Mouse (Mus musculus) neural tube, embryonic 15.5 days (tissue): ENCODE data around the gene Dstn. TPM values are rescaled to one million over a fixed set of nuclear protein-coding genes. Genes with fewer than 3 reads are reported as not detected.

ENCODE experiments used
- ATAC-seq: fragments of 200-750 bp; cut with Nextera tagmentation; 2 replicates; pipeline ENCODE4 v1.8.0; 2017; ENCODE audit warnings: mild to moderate bottlenecking, moderate TSS enrichment, moderate library complexity; ENCODE audit not compliant: low FRiP score
- H3K27ac ChIP-seq: fragments of 300-500 bp; sonication (generic); replicated peaks from 2 replicates; pipeline ENCODE4 v1.5.1; 2015; ENCODE audit warnings: mild to moderate bottlenecking, inconsistent platforms
- H3K27me3 ChIP-seq: fragments of 300-500 bp; sonication (generic); replicated peaks from 2 replicates; pipeline ENCODE4 v1.6.1; 2015; ENCODE audit warnings: inconsistent platforms
- H3K36me3 ChIP-seq: fragments of 300-500 bp; sonication (generic); 2 replicates; pipeline ENCODE4 v1.6.1; 2015; ENCODE audit warnings: inconsistent platforms
- H3K4me1 ChIP-seq: fragments of 300-500 bp; sonication (generic); 2 replicates; pipeline ENCODE4 v1.6.1; 2015; ENCODE audit warnings: inconsistent platforms
- H3K4me2 ChIP-seq: fragments of 300-500 bp; sonication (generic); 2 replicates; pipeline ENCODE4 v1.6.1; 2015; ENCODE audit warnings: inconsistent platforms, mild to moderate bottlenecking, moderate library complexity
- H3K4me3 ChIP-seq: fragments of 300-500 bp; sonication (generic); replicated peaks from 2 replicates; pipeline ENCODE4 v1.5.1; 2015; ENCODE audit warnings: mild to moderate bottlenecking, inconsistent platforms
- H3K9ac ChIP-seq: fragments of 300-500 bp; sonication (generic); replicated peaks from 2 replicates; pipeline ENCODE4 v1.6.1; 2015; ENCODE audit warnings: mild to moderate bottlenecking, inconsistent platforms
- H3K9me3 ChIP-seq: fragments of 300-500 bp; sonication (generic); replicated peaks from 2 replicates; pipeline ENCODE4 v1.6.1; 2016; ENCODE audit warnings: inconsistent platforms
- WGBS: fragments of 180-500 bp; shearing (Covaris S2); methylation state at CpG from one replicate; pipeline ENCODE4 v1.1.7; 2015; ENCODE audit warnings: mixed read lengths; 5-methylcytosine and 5-hydroxymethylcytosine counted together
- polyA plus RNA-seq: library from polyadenylated mRNA; unstranded; fragments of >200 nt; fragmentation: Nextera tagmentation; extraction: Ambion mirVana; gene quantifications from 2 replicates; pipeline ENCODE4 v1.2.1, GENCODE M21; 2015

Gene Dstn
- polyA plus RNA-seq, 1 experiment from 2014 or later: 417 TPM

- Histone ChIP-seq H3K36me3 (peaks cover 77% of the 10 kb centered on the region), H3K4me3 (no peak overlapping the region), H3K27me3 (no peaks in the 10 kb centered on the region), H3K4me2 (no peak overlapping the region), H3K9me3 (no peaks in the 10 kb centered on the region), H3K9ac (no peak overlapping the region), H3K4me1 (no peaks in the 10 kb centered on the region), H3K27ac (no peak overlapping the region)
- ATAC-seq: no peak
- WGBS: 98% methylated on average over 2 of the region's 2 CpGs
Observed at GRCm38 (mm10) chr2:143946399-143946798, 31.3 kb downstream of the Dstn start.

- ATAC-seq: no peak
- 93% methylated on average over 3 of the region's 3 CpGs for WGBS
- peaks cover 85% of the 10 kb centered on the region for H3K36me3 ChIP-seq
Observed at GRCm38 (mm10) chr2:143947981-143948380, 32.9 kb downstream of the Dstn start.

DNA sequence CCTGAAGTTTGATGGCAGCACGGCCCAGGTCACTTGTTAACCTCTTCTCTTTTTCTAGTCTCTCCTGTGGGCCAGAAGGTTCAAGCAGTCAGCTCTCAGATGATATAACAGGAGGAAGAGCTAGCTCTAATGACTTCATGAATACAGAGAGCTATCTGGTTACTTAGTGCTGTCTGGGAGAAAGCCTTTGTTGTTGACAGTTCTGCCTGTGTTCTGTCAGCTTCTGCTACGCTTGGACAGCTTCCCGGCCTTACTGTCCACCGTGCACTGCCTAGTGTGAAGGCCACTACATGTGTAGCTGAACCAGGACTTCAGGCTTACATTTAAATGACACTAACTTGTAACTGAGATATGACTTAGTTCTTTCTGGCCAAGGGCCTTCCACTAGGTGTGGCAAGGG lies 33.3 kb downstream of the Dstn start:
- peaks cover 86% of the 10 kb centered on the region for H3K36me3 ChIP-seq
- no peak overlapping the region for H3K27ac ChIP-seq
- H3K9me3 ChIP-seq: no peaks in the 10 kb centered on the region
- H3K4me1 ChIP-seq: no peaks in the 10 kb centered on the region
- H3K4me2 ChIP-seq: no peak overlapping the region
- ATAC-seq: no peak
- H3K4me3 ChIP-seq: no peak overlapping the region
- H3K27me3 ChIP-seq: no peaks in the 10 kb centered on the region
- WGBS: 86% methylated on average over 4 of the region's 4 CpGs
- no peak overlapping the region for H3K9ac ChIP-seq

More at GRCm38 (mm10) chr2:143947981-143948380, 32.9 kb downstream of the Dstn start:
- H3K4me1 ChIP-seq: no peaks in the 10 kb centered on the region
- no peaks in the 10 kb centered on the region for H3K27me3 ChIP-seq
- H3K27ac ChIP-seq: no peak overlapping the region
- no peak overlapping the region for H3K4me2 ChIP-seq
- H3K9ac ChIP-seq: no peak overlapping the region
- no peak overlapping the region for H3K4me3 ChIP-seq
- no peaks in the 10 kb centered on the region for H3K9me3 ChIP-seq

GRCm38 (mm10) chr2:143949217-143949616 lies 34.1 kb downstream of the Dstn start:
- Histone ChIP-seq H3K4me2 (no peak overlapping the region), H3K4me3 (no peak overlapping the region), H3K9ac (no peak overlapping the region), H3K9me3 (no peaks in the 10 kb centered on the region), H3K36me3 (peaks cover 88% of the 10 kb centered on the region), H3K27ac (no peak overlapping the region), H3K27me3 (no peaks in the 10 kb centered on the region), H3K4me1 (no peaks in the 10 kb centered on the region)
- no peak for ATAC-seq
- WGBS: 94% methylated on average over 6 of the region's 6 CpGs

DNA sequence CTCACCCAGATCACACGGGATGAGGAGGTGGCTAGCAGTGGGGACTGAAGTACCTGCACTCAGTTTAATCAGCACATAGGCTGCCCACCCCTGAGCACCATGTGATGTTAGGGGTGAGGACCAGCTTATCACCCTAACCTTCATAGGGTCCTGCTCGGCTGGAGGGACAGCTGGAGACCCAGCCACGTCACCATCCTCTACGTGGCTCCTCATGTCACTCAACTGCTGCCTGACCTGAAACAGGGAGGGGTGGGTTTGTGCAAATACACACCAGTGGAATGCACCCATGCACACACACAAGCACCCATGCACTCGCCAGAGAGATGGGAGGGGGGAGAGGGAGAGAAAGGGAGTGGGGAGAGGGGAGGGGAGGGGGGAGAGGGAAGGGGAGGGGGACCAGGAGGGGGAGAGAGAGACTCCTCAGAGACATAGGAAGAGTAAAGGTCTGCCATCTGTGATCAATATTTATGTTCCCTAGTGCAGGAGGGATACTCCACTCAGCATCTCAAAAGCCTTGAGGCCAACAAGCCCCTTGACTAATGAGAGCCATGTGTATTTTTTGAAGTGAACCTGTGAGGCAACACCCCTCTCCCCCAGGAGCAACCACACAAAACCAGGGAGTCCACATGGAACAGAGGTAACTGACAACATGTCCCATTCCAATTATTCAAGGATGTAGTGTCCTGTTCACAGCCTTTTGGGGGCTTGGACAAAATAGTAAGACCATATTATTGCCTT lies 35.3 kb downstream of the Dstn start:
- WGBS: 94% methylated on average over 5 of the region's 5 CpGs

GRCm38 (mm10) chr2:143951028-143951420 lies 35.9 kb downstream of the Dstn start:
- Histone ChIP-seq H3K36me3 (peaks cover 89% of the 10 kb centered on the region), H3K27ac (no peak overlapping the region), H3K27me3 (no peaks in the 10 kb centered on the region), H3K9me3 (no peaks in the 10 kb centered on the region), H3K9ac (no peak overlapping the region), H3K4me2 (no peak overlapping the region), H3K4me1 (no peaks in the 10 kb centered on the region), H3K4me3 (no peak overlapping the region)
- no peak for ATAC-seq
- WGBS: 89% methylated on average over 1 of the region's 1 CpGs

More for the DNA sequence above, 35.3 kb downstream of the Dstn start:
- no peak for ATAC-seq
- H3K9ac ChIP-seq: no peak overlapping the region
- no peaks in the 10 kb centered on the region for H3K27me3 ChIP-seq
- no peaks in the 10 kb centered on the region for H3K4me1 ChIP-seq
- no peak overlapping the region for H3K4me2 ChIP-seq
- no peak overlapping the region for H3K4me3 ChIP-seq
- peaks cover 91% of the 10 kb centered on the region for H3K36me3 ChIP-seq
- H3K27ac ChIP-seq: no peak overlapping the region
- no peaks in the 10 kb centered on the region for H3K9me3 ChIP-seq

DNA sequence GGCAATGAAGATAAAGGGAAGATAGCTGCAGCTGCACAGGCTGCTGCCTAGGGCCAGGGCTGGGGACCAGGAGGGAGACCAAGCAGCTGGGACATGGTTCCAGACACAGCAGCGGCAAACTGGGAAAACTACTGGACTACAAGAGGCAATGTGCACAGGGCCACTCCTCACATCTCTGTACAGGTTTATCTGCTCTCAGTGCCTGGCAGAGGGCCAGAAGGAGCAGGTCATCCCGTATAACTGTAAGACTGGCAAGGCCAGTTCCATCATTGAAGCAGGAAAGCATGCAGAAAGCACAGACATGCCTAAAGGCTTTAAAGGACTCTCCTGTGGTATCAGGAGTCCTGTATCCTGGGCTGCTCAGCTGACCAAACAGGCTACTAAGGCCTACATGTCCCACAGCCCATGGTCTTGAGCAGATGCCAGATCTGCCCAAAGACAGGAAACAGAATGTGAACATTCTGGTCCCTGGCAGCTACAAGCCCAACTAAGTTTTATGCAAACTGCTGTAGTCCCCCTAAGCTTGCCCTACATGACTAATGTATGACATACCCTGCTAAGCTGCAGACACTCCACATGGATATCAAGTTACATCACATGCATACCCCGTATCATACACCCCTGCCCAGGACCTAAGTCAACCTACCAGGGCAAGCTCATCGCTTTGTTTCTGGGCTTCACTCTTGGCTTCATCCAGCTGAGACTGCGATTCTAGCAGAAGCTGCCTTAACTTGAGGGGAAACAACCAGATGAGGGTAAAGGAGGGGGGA lies 36.6 kb downstream of the Dstn start:
- WGBS: 91% methylated on average over 5 of the region's 5 CpGs

DNA sequence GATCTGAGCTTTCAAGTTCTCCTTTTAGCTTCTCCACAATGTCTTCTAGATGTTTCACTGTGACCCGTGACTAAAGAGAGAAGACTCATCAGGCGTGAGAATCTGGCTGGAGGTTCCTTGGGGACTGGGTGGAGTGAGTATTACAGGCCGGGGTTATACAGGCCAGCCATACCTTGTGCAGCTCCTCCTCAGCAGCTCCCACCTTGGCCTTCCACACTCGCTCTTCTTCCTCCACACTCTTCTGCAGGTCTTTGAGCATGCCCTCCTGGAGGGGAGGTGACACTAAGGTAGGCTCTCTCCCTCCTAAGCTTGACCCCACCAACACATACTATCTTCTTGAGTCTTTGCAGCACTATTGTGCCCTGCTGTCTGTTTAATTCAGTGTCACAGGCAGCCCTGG lies 38.8 kb downstream of the Dstn start:
- H3K27ac ChIP-seq: no peak overlapping the region
- no peak overlapping the region for H3K9ac ChIP-seq
- H3K4me2 ChIP-seq: no peak overlapping the region
- no peaks in the 10 kb centered on the region for H3K9me3 ChIP-seq
- H3K4me1 ChIP-seq: no peaks in the 10 kb centered on the region
- ATAC-seq: no peak
- WGBS: 86% methylated on average over 4 of the region's 4 CpGs
- H3K4me3 ChIP-seq: no peak overlapping the region
- no peaks in the 10 kb centered on the region for H3K27me3 ChIP-seq
- peaks cover 85% of the 10 kb centered on the region for H3K36me3 ChIP-seq

More for the DNA sequence above, 36.6 kb downstream of the Dstn start:
- ATAC-seq: no peak
- no peak overlapping the region for H3K4me2 ChIP-seq
- no peak overlapping the region for H3K4me3 ChIP-seq
- H3K9ac ChIP-seq: no peak overlapping the region
- no peaks in the 10 kb centered on the region for H3K9me3 ChIP-seq
- peaks cover 90% of the 10 kb centered on the region for H3K36me3 ChIP-seq
- H3K27me3 ChIP-seq: no peaks in the 10 kb centered on the region
- no peaks in the 10 kb centered on the region for H3K4me1 ChIP-seq
- H3K27ac ChIP-seq: no peak overlapping the region

- H3K27ac ChIP-seq: no peak overlapping the region
- WGBS: 96% methylated on average over 4 of the region's 4 CpGs
- no peak overlapping the region for H3K9ac ChIP-seq
- H3K36me3 ChIP-seq: peaks cover 80% of the 10 kb centered on the region
- ATAC-seq: no peak
- no peaks in the 10 kb centered on the region for H3K4me1 ChIP-seq
- H3K4me2 ChIP-seq: no peak overlapping the region
- no peaks in the 10 kb centered on the region; the same call in 1 of the 2 replicates for H3K9me3 ChIP-seq
- no peak overlapping the region for H3K4me3 ChIP-seq
- H3K27me3 ChIP-seq: no peaks in the 10 kb centered on the region
Observed at GRCm38 (mm10) chr2:143955004-143955403, 39.9 kb downstream of the Dstn start.

DNA sequence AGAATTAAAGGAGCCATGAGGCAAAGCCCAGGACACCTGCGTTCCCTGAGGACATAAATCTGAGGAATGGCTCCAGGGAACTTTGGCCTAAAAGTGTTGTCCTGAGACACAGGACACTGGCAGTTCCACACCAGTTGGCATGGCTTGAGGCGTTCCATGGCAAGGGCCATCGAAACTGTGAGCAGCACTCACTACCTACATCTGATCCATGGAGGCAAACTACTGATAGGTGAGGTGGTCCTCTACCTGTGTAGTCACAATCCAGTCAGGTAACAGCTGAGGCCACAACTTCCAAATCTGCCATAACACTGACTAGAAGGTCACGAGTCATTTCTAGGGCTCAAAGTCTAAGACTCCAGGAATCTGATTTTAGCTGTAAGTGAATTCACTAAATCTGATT lies 40.6 kb downstream of the Dstn start:
- Histone ChIP-seq H3K9me3 (no peaks in the 10 kb centered on the region; the same call in 1 of the 2 replicates), H3K27ac (no peak overlapping the region), H3K27me3 (no peaks in the 10 kb centered on the region), H3K9ac (no peak overlapping the region), H3K4me1 (no peaks in the 10 kb centered on the region), H3K36me3 (peaks cover 75% of the 10 kb centered on the region), H3K4me3 (no peak overlapping the region), H3K4me2 (no peak overlapping the region)
- 98% methylated on average over 4 of the region's 4 CpGs for WGBS
- no peak for ATAC-seq

GRCm38 (mm10) chr2:143962192-143962591 lies 47.1 kb downstream of the Dstn start:
- 95% methylated on average over 5 of the region's 5 CpGs for WGBS
- Histone ChIP-seq H3K4me2 (no peak overlapping the region), H3K27ac (no peak overlapping the region), H3K9me3 (no peaks in the 10 kb centered on the region; the same call in 1 of the 2 replicates), H3K36me3 (peaks cover 73% of the 10 kb centered on the region), H3K4me3 (no peak overlapping the region), H3K4me1 (no peaks in the 10 kb centered on the region), H3K9ac (no peak overlapping the region), H3K27me3 (no peaks in the 10 kb centered on the region)
- ATAC-seq: no peak

- no peak for ATAC-seq
- H3K9me3 ChIP-seq: no peaks in the 10 kb centered on the region; the same call in 1 of the 2 replicates
- H3K4me3 ChIP-seq: no peak overlapping the region
- H3K36me3 ChIP-seq: peaks cover 73% of the 10 kb centered on the region
- H3K4me2 ChIP-seq: no peak overlapping the region
- no peak overlapping the region for H3K9ac ChIP-seq
- 100% methylated on average over 1 of the region's 1 CpGs for WGBS
- no peaks in the 10 kb centered on the region for H3K27me3 ChIP-seq
- no peaks in the 10 kb centered on the region for H3K4me1 ChIP-seq
- H3K27ac ChIP-seq: no peak overlapping the region
Observed at GRCm38 (mm10) chr2:143963318-143963717, 48.2 kb downstream of the Dstn start.
